Mouse (Mus musculus) forebrain, embryonic 11.5 days (tissue): ENCODE data around the gene Zfand6. TPM values are rescaled to one million over a fixed set of nuclear protein-coding genes. Genes with fewer than 3 reads are reported as not detected.

ENCODE experiments used
- ATAC-seq: fragments of 200-750 bp; cut with Nextera tagmentation; replicated peaks from 2 replicates; pipeline ENCODE4 v1.8.0; 2017; ENCODE audit warnings: moderate TSS enrichment; ENCODE audit not compliant: low FRiP score
- DNase-seq: peaks from one replicate; pipeline ENCODE4 v3.0.0-alpha.2; 2017; ENCODE audit warnings: low spot score
- H3K27ac ChIP-seq: fragments of 300-500 bp; sonication (generic); 2 replicates; pipeline ENCODE4 v1.5.1; 2014; ENCODE audit warnings: low read depth, low read length
- H3K27me3 ChIP-seq: fragments of 300-500 bp; sonication (generic); 2 replicates; pipeline ENCODE4 v1.6.1; 2014; ENCODE audit warnings: mild to moderate bottlenecking, low read length, mixed read lengths; ENCODE audit not compliant: control insufficient read depth, insufficient read depth
- H3K36me3 ChIP-seq: fragments of 300-500 bp; sonication (generic); 2 replicates; pipeline ENCODE4 v1.6.1; 2014; ENCODE audit warnings: mild to moderate bottlenecking, low read length, moderate library complexity, mixed read lengths; ENCODE audit not compliant: control insufficient read depth, insufficient read depth
- H3K4me1 ChIP-seq: fragments of 300-500 bp; sonication (generic); replicated peaks from 2 replicates; pipeline ENCODE4 v1.6.1; 2014; ENCODE audit warnings: low read length, mixed read lengths; ENCODE audit not compliant: control insufficient read depth, insufficient read depth
- H3K4me2 ChIP-seq: fragments of 300-500 bp; sonication (generic); 2 replicates; pipeline ENCODE4 v1.6.1; 2014; ENCODE audit warnings: low read depth, mild to moderate bottlenecking, low read length, moderate library complexity, mixed read lengths; ENCODE audit not compliant: severe bottlenecking
- H3K4me3 ChIP-seq: fragments of 300-500 bp; sonication (generic); 2 replicates; pipeline ENCODE4 v1.5.1; 2014; ENCODE audit warnings: low read depth, low read length
- H3K9ac ChIP-seq: fragments of 300-500 bp; sonication (generic); 2 replicates; pipeline ENCODE4 v1.6.1; 2014; ENCODE audit warnings: low read length
- H3K9me3 ChIP-seq: fragments of 300-500 bp; sonication (generic); 2 replicates; pipeline ENCODE4 v1.6.1; 2016; ENCODE audit warnings: low read length, mixed read lengths; ENCODE audit not compliant: control insufficient read depth
- WGBS: fragments of 180-500 bp; shearing (Covaris S2); extraction: QIAGEN DNeasy Blood & Tissue Kit; methylation state at CpG from one replicate; pipeline ENCODE4 v1.1.7; 2014; 5-methylcytosine and 5-hydroxymethylcytosine counted together
- polyA plus RNA-seq: library from polyadenylated mRNA; unstranded; fragments of >200 nt; fragmentation: Nextera tagmentation; extraction: Ambion mirVana; gene quantifications from 2 replicates; pipeline ENCODE4 v1.2.1, GENCODE M21; 2014

Gene Zfand6
- polyA plus RNA-seq, 1 experiment from 2014 or later, result 208 TPM

- DNase-seq (no peak), ATAC-seq (no peak)
- H3K4me1 ChIP-seq, result no peaks in the 10 kb centered on the region; the same call in 1 of the 2 replicates
- WGBS, result 7% methylated on average over 19 of the region's 19 CpGs
- peak overlapping the region; percentile 83 for H3K4me3 ChIP-seq
- H3K27ac ChIP-seq, result no peak overlapping the region
- H3K9ac ChIP-seq, result peak overlapping the region; percentile 43; the same call in 1 of the 2 replicates
- H3K27me3 ChIP-seq, result no peaks in the 10 kb centered on the region
- peak overlapping the region; percentile 80 for H3K4me2 ChIP-seq
- H3K9me3 ChIP-seq, result no peaks in the 10 kb centered on the region
- H3K36me3 ChIP-seq, result no peaks in the 10 kb centered on the region
Measured at GRCm38 (mm10) chr7:84690101-84690509, 346 bp upstream of the Zfand6 start.

GRCm38 (mm10) chr7:84687653-84688580 lies 1.8 kb downstream of the Zfand6 start:
- Histone ChIP-seq H3K27me3 (no peaks in the 10 kb centered on the region), H3K36me3 (no peaks in the 10 kb centered on the region), H3K4me1 (no peaks in the 10 kb centered on the region; the same call in 1 of the 2 replicates), H3K9me3 (no peaks in the 10 kb centered on the region), H3K9ac (no peak overlapping the region), H3K4me2 (0 out of 2 replicates have a peak overlapping the region, but pooled peaks have one; percentile 8), H3K4me3 (no peak overlapping the region), H3K27ac (no peak overlapping the region)
- ATAC-seq, result no peak
- no peak for DNase-seq
- whole genome bisulfite sequencing, result 75% methylated on average over 12 of the region's 12 CpGs

GRCm38 (mm10) chr7:84686380-84686779 lies 3.4 kb downstream of the Zfand6 start:
- no peaks in the 10 kb centered on the region for H3K36me3 ChIP-seq
- no peak overlapping the region for H3K4me3 ChIP-seq
- no peak overlapping the region for H3K4me2 ChIP-seq
- no peaks in the 10 kb centered on the region for H3K9me3 ChIP-seq
- no peak overlapping the region for H3K9ac ChIP-seq
- no peak for ATAC-seq
- 88% methylated on average over 2 of the region's 2 CpGs for WGBS
- no peaks in the 10 kb centered on the region for H3K27me3 ChIP-seq
- no peak for DNase-seq
- no peaks in the 10 kb centered on the region; the same call in 1 of the 2 replicates for H3K4me1 ChIP-seq
- no peak overlapping the region for H3K27ac ChIP-seq

GRCm38 (mm10) chr7:84684675-84685074 lies 5.1 kb downstream of the Zfand6 start:
- WGBS, result 92% methylated on average over 1 of the region's 1 CpGs

GRCm38 (mm10) chr7:84681558-84681957 lies 8.2 kb downstream of the Zfand6 start:
- WGBS, result 81% methylated on average over 1 of the region's 1 CpGs
- H3K4me2 ChIP-seq, result no peak overlapping the region
- H3K27me3 ChIP-seq, result no peaks in the 10 kb centered on the region
- no peaks in the 10 kb centered on the region for H3K9me3 ChIP-seq
- H3K36me3 ChIP-seq, result no peaks in the 10 kb centered on the region
- H3K4me1 ChIP-seq, result no peaks in the 10 kb centered on the region; the same call in 1 of the 2 replicates
- H3K9ac ChIP-seq, result no peak overlapping the region
- H3K27ac ChIP-seq, result 0 out of 2 replicates have a peak overlapping the region, but pooled peaks have one; percentile 43
- ATAC-seq, result no peak
- H3K4me3 ChIP-seq, result no peak overlapping the region
- DNase-seq, result no peak

More at GRCm38 (mm10) chr7:84684675-84685074, 5.1 kb downstream of the Zfand6 start:
- H3K27me3 ChIP-seq, result no peaks in the 10 kb centered on the region
- no peaks in the 10 kb centered on the region; the same call in 1 of the 2 replicates for H3K4me1 ChIP-seq
- H3K27ac ChIP-seq, result no peak overlapping the region
- H3K9me3 ChIP-seq, result no peaks in the 10 kb centered on the region
- ATAC-seq (no peak), DNase-seq (no peak)
- no peak overlapping the region for H3K4me2 ChIP-seq
- H3K9ac ChIP-seq, result no peak overlapping the region
- H3K4me3 ChIP-seq, result no peak overlapping the region
- no peaks in the 10 kb centered on the region for H3K36me3 ChIP-seq

GRCm38 (mm10) chr7:84680931-84681330 lies 8.8 kb downstream of the Zfand6 start:
- H3K9ac ChIP-seq, result no peak overlapping the region
- 0 out of 2 replicates have a peak overlapping the region, but pooled peaks have one; percentile 0 for H3K4me2 ChIP-seq
- no peaks in the 10 kb centered on the region for H3K27me3 ChIP-seq
- no peaks in the 10 kb centered on the region for H3K36me3 ChIP-seq
- H3K27ac ChIP-seq, result 0 out of 2 replicates have a peak overlapping the region, but pooled peaks have one; percentile 43
- ATAC-seq (no peak; the same call in 1 of the 2 replicates), DNase-seq (no peak)
- no peaks in the 10 kb centered on the region for H3K9me3 ChIP-seq
- H3K4me1 ChIP-seq, result no peaks in the 10 kb centered on the region; the same call in 1 of the 2 replicates
- no peak overlapping the region for H3K4me3 ChIP-seq

- H3K4me1 ChIP-seq, result no peaks in the 10 kb centered on the region; the same call in 1 of the 2 replicates
- H3K27me3 ChIP-seq, result no peaks in the 10 kb centered on the region
- H3K27ac ChIP-seq, result peak overlapping the region; percentile 51
- H3K9me3 ChIP-seq, result no peaks in the 10 kb centered on the region
- peak overlapping the region; percentile 30; the same call in 1 of the 2 replicates for H3K4me3 ChIP-seq
- 70% methylated on average over 2 of the region's 2 CpGs for WGBS
- DNase-seq (no peak), ATAC-seq (no peak)
- no peaks in the 10 kb centered on the region for H3K36me3 ChIP-seq
- peak overlapping the region; percentile 26; the same call in 1 of the 2 replicates for H3K4me2 ChIP-seq
- H3K9ac ChIP-seq, result no peak overlapping the region
Measured at GRCm38 (mm10) chr7:84680092-84680491, 9.7 kb downstream of the Zfand6 start.

GRCm38 (mm10) chr7:84679264-84679663 lies 10.5 kb downstream of the Zfand6 start:
- H3K9me3 ChIP-seq, result no peaks in the 10 kb centered on the region
- no peak overlapping the region for H3K27ac ChIP-seq
- H3K27me3 ChIP-seq, result no peaks in the 10 kb centered on the region
- H3K4me2 ChIP-seq, result peak overlapping the region; percentile 36; the same call in 1 of the 2 replicates
- DNase-seq (peak; percentile 56), ATAC-seq (peak; percentile 94)
- no peaks in the 10 kb centered on the region for H3K36me3 ChIP-seq
- 3% methylated on average over 4 of the region's 4 CpGs for WGBS
- H3K9ac ChIP-seq, result no peak overlapping the region
- H3K4me1 ChIP-seq, result no peaks in the 10 kb centered on the region; the same call in 1 of the 2 replicates
- peak overlapping the region; percentile 30 for H3K4me3 ChIP-seq
